Mouse (Mus musculus) right cerebral cortex, postnatal 4 days (tissue): Measurements from ENCODE around the gene Glis2.
A peak's percentile ranks its signal among the peaks of the same experiment; 100 is the strongest.

Source experiments
- DNase-seq: peaks from one replicate; pipeline ENCODE4 v3.0.0-alpha.2; 2022

The Glis2 gene

DNA sequence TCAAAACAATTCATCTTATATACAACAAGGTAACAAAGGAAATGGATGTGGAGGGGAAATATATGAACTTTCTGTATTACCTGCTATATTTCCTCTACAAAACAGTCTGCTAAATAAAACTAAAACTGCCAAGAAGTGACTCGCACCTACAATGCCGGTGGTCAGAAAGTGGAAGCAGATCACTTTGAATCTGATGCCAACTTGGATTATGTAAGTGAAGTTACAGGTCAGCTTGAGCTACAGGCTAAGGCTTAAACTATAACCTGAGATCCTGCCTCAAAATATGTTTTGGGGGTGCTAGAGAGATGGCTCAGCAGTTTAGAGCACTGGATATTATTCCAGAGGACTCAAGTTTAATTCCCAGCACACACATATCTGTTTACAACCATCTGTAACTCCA, 71.2 kb downstream of the Glis2 start:
- no peak for DNase-seq

DNA sequence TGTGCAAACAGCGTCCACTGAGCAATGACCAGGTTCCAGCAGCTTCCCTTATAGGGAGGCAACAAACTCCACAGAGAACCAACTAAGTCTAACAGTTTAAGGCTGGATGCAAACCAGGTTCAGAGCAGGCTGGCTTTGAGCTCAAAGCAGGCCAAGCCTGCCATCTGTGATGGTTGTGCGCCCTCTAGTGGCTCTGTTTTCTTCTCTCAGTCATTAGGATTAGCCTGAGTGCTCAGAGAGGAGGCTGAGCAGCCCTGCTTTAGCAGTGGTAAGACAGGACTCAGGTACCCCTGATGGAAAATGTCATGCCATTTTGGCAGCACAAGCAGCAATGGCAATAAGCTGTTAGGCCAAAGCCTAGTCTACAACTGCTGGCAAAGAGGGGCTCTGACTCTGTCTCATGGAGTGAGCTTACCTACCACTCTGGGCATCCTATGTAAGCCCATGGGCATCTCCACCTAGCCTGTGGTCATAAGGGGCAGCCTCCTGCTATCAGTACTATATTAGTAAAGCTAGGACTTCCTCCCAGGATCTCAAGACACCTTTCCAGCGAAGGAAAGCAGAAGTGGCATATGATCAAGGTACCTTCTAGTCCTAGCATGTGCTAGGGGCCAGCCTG, 72.8 kb downstream of the Glis2 start:
- peak; percentile 94 for DNase-seq

DNA sequence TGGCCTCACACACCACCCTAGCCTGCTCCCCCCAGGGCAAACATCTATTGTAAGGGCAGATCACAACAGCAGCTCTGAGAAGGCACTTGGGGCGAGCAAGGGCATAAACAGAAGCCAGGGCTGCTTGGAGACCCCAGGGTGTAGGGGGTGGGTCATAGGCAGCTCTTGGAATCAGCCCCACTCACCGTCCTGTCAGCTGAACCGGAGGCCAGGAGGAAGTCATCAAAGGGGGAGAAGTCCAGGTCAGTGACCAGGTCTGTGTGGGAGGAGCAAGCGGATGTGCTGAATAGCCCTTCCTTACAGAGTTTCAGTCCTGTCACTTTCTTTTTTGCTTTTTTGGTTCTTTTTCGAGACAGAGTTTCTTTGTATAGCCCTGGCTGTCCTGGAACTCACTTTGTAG, 75.8 kb downstream of the Glis2 start:
- DNase-seq = no peak

DNA sequence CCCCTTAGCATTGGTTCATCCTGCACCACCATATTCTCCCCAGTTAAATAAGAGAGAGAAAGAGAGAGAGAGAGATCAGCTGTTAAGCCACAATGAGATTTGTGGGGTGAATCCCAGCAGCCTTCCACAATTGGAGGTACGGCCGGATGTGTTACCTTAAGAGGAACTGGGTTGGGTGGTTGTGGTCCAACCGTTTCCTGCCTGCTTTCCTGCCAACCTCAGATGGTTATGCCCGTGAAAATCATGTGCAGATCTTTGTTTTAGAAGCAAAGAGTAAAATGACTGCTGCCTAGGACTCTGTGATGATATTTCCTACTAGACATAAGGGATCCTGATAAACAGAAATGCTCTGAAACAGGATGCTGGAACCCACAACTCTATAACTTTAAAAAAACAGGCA, 79.6 kb downstream of the Glis2 start:
- DNase-seq = no peak
